Mouse (Mus musculus) ovary, adult 2 months (tissue): ENCODE measurements around the gene Polr3gl. TPM values are rescaled to one million over a fixed set of nuclear protein-coding genes. Genes with fewer than 3 reads are reported as not detected.

Experiments
- polyA plus RNA-seq: library from polyadenylated mRNA; depleted of rRNA; stranded (reverse); fragments of >200 nt; gene quantifications from 2 replicates; pipeline ENCODE4 v1.2.3, GENCODE M21; 2012; rRNA removed

The Polr3gl gene
- 17.0 and 19.3 TPM in 2 replicates for polyA plus RNA-seq

GRCm38 (mm10) chr3:96593790-96594560 is at the start of gene Polr3gl:
TSS of gene Polr3gl (minus strand) at chr3:96594181.

GRCm38 (mm10) chr3:96634928-96635879 is 41.2 kb upstream of the Polr3gl start, which contains the start of the genes Pex11b and Gm42957:
TSS of gene Pex11b (plus strand) at chr3:96635376.
TSS of gene Gm42957 (plus strand) at chr3:96635474.

GRCm38 (mm10) chr3:96629729-96630600 is 36.0 kb upstream of the Polr3gl start, which contains the start of gene Rbm8a:
TSS of gene Rbm8a (plus strand) at chr3:96629933.

GRCm38 (mm10) chr3:96600639-96601250 is 6.8 kb upstream of the Polr3gl start, which contains the start of gene Lix1l:
TSS of gene Lix1l (plus strand) at chr3:96601149.

GRCm38 (mm10) chr3:96596228-96596707 is 2.3 kb upstream of the Polr3gl start, which contains the start of gene Ankrd34a:
TSS of gene Ankrd34a (plus strand) at chr3:96596636.

GRCm38 (mm10) chr3:96576690-96577541 is 17.1 kb downstream of the Polr3gl start, which contains the start of gene Gm16253:
TSS of gene Gm16253 (plus strand) at chr3:96576984.

GRCm38 (mm10) chr3:96557694-96558093 is 36.3 kb downstream of the Polr3gl start, which contains the start of gene Txnip:
TSS of gene Txnip (plus strand) at chr3:96557957.

Other genes starting within 250 kb of the Polr3gl start
- not detected in 2 replicates for gene BC107364, start 141.9 kb downstream of the Polr3gl start, polyA plus RNA-seq
- 0.19 and 0.22 TPM in 2 replicates for gene Hfe2, start 69.0 kb downstream of the Polr3gl start, polyA plus RNA-seq
- gene Txnip, start 36.2 kb downstream of the Polr3gl start, polyA plus RNA-seq, result 920 and 1,089 TPM in 2 replicates
- gene Gm16253, start 17.2 kb downstream of the Polr3gl start, polyA plus RNA-seq, result not detected in 2 replicates
- gene Ankrd34a, start 2.5 kb upstream of the Polr3gl start, polyA plus RNA-seq, result 3.1 TPM in 2 replicates
- gene Lix1l, start 7.0 kb upstream of the Polr3gl start, polyA plus RNA-seq, result 54.7 and 63.2 TPM in 2 replicates
- gene Rbm8a, start 35.8 kb upstream of the Polr3gl start, polyA plus RNA-seq, result 3.3 and 5.3 TPM in 2 replicates
- gene Pex11b, start 41.2 kb upstream of the Polr3gl start, polyA plus RNA-seq, result 39.9 and 48.8 TPM in 2 replicates
- gene Gm42957, start 41.3 kb upstream of the Polr3gl start, polyA plus RNA-seq, result 0.21 and 0.28 TPM in 2 replicates
- gene Itga10, start 51.4 kb upstream of the Polr3gl start, polyA plus RNA-seq, result 2.5 and 3.0 TPM in 2 replicates
- gene Ankrd35, start 76.0 kb upstream of the Polr3gl start, polyA plus RNA-seq, result 3.9 and 4.7 TPM in 2 replicates
- 45.6 and 51.2 TPM in 2 replicates for gene Pias3, start 102.2 kb upstream of the Polr3gl start, polyA plus RNA-seq
- gene Nudt17, start 114.4 kb upstream of the Polr3gl start, polyA plus RNA-seq, result 4.0 and 5.0 TPM in 2 replicates
- 26.6 and 35.9 TPM in 2 replicates for gene Polr3c, start 133.4 kb upstream of the Polr3gl start, polyA plus RNA-seq
- gene Rnf115, start 133.5 kb upstream of the Polr3gl start, polyA plus RNA-seq, result 12.2 and 14.3 TPM in 2 replicates
- gene Pdzk1, start 235.1 kb upstream of the Polr3gl start, polyA plus RNA-seq, result 0.66 and 0.81 TPM in 2 replicates
- 0.64 and 0.77 TPM in 2 replicates for gene Cd160, start 235.2 kb upstream of the Polr3gl start, polyA plus RNA-seq